Mouse (Mus musculus): ENCODE results near the gene Hmgb1.
A peak's percentile ranks its signal among the peaks of the same experiment; 100 is the strongest.

The Hmgb1 gene

DNA sequence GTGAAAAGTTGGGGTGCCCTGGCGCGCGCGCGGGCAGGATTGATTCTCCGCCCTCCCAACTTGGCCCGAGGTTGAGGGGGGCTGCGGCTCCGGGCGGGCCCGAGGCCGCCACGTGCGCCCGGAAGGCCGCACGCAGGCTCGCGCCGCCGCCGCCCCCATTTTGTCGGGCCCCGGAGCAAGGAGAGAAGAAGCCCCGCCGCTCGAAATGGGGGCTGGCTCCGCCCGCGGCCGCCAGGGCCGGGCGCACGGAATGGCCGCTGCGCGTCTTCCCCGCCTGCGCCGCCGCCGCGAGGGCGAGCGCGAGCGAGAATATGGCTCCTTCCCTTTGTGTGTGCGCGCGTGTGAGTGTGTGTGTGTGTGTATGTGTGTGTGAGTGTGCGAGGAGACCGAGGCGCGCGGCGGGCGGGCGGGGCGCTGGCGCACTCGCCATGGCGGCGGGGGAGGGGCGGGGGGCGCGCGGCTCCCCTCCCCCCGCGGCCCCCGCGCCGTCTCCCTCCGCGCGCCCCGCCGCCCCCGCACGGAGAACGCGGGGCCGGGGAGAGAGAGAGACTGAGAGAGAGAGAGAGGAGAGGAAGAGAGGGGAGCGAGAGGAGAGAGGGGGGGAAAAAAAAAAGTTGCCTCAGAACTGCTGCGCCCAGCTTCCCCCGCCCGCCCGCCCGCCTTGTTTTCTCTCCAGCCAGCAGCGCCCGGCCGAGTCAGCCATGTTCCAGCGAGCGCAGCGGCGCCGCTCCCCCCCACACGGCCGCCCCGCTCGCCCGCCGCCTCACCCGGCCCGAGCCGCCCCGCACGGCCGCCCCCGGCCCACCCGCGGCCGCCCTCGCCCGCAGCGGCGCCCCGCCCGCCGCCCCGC, 132.5 kb downstream of the Hmgb1 start:
- DNase-seq, result peak; percentile 85

DNA sequence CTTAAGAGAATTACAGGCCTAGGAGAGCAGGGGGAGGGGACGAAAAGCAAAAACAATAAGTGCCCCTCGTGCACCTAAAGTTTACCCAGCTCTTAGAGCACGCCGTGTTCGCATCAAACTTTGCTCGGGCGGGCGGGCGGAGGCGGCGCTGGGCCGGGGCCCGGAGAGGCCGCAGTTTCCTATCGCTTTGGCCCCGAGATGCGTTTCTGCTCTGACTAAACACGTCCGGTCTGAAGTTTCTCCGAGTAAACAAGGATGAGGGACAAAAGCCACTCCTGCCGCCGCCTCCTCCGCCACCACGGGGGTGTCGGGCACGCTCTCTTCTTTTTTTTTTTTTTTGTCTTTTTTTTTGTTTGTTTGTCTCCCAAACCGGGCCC, 133.1 kb downstream of the Hmgb1 start:
- no peak for DNase-seq

DNA sequence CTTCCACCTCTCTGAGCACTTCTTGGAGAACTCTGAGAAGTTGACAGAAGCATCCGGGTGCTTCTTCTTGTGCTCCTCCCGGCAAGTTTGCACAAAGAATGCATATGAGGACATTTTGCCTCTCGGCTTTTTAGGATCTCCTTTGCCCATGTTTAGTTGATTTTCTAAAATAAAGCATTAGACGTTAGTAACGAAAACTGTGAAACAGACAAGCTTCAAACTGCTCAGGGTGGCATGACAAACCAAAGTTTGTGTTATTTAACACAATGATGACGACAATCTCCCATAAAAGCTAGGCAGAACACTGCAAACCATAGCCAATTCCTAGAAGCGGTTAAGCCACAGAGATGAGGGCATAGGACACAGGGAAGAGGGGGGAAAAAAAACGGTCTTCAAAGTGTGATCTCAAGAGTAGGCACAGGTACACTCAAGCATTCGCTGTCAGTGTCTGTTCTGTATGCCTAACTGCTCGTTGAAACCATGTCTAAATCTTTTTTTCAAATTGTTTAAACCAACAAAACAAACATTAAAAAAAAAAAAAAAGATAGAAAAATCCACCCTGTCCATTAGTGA, 133.6 kb downstream of the Hmgb1 start:
- DNase-seq, result no peak

DNA sequence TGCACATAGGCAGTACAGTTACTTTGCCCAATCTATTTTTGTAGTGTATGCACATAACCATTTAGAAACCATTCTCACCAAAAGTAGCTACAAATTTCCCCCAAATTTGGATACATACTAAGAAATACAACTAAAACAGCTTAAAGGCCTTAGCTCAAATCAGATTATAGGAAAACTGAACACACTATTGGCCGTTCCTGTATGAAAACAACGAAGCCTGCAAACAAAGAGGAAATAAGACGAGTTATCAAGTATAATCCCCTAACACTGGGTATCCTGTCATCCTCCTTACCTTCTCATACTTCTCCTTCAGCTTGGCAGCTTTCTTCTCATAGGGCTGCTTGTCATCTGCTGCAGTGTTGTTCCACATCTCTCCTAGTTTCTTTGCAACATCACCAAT, 134.9 kb downstream of the Hmgb1 start:
- no peak for DNase-seq

DNA sequence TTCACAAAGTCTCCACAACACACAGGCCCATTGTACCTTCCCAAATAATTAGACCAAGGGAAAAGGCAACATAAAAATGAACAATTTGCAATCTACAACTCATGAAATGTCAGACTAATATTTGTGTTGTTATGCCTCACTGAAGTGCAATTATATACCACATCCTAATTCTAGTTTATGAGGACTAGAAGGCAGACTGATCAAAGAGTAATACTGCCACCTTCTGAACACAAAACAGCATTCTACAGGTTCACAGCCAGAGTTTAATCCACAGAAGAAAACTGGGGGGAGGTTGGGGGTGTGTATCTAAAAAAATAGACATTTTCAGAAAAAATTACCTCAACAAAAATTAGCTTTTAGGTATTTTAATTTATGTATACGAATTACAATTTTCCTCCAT, 135.3 kb downstream of the Hmgb1 start:
- DNase-seq, result no peak

DNA sequence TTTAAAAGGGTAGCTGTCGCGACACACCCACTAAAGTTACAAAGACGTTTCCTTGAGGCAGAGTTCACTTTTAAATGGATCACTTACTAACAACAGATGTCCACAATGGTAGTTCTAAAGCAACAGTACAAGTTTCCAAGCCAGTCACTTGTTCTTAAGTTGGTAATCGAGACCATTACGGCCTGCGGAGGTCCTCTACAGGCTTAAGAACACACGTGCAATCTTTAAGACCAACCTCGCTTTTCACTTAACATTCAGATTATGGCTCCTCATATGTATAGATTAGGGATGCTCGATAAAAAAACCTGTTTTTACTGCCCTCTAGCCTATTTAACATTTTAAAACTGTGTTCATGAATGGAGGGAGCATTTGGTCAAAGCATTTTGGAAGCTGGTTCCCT, 137.6 kb downstream of the Hmgb1 start:
- no peak for DNase-seq

DNA sequence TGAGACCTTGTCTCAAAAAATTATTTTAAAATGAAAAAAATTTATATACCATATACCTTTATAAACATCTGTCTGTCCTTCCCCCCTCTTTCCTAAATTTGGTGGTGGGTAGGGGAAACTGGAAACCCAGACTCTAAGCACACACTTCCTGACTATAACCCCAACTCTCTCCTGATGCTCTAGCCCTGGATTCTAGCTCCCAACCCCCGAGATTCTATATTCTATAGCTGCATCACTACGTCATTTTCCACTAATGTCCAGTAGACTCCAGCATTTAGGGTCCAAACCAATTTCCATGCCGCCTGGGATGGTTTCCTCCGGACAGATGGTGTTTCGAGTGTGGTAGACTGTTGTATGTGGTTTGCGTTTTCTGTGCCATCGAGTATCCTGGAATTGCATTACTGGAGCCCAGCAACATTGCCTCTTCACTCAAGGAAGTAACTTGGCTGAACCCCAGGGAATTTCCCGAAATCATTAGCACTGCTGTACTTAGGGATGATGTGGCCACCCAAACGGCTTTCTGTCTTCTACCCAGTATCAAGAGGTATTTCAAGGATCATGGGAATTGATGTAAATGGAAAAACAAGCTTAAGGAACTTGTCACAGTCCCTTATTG, 138.7 kb downstream of the Hmgb1 start:
- DNase-seq, result no peak

DNA sequence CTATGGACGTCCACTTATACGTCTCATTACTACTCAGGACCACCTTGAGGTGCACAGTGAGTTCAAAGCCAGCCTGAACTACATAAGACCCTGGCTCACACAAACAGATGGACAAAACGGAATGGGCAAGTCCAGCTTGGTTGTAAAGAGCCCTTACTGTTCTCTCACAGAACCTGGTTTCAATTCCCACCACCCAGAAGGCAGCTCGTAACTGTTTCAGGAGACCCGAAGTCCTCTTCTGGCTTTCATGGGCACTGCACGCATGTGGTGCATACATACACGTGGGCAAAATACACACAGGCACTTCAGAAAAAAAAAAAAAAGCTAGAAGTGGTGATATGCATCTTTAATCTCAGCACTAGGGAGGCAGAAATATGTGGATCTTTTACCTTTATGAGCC, 139.2 kb downstream of the Hmgb1 start:
- DNase-seq, result no peak

DNA sequence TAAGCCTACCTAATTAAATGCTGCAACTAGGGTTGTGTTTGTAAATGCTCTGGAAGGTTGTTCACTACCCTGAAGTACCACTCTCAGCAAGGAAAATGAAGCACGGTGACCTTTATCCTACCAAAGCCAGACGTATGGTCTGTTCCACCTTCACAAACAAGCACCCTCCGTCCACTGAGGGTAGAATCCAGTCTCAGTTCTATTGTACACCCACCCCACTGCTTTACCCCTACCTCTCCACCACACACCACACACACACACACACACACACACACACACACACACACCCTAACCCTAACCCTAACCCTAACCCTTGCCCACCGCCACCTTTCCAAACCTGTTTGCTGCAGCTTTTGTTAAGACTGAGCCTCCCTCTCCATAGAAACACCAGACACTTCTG, 140.2 kb downstream of the Hmgb1 start:
- DNase-seq, result no peak

DNA sequence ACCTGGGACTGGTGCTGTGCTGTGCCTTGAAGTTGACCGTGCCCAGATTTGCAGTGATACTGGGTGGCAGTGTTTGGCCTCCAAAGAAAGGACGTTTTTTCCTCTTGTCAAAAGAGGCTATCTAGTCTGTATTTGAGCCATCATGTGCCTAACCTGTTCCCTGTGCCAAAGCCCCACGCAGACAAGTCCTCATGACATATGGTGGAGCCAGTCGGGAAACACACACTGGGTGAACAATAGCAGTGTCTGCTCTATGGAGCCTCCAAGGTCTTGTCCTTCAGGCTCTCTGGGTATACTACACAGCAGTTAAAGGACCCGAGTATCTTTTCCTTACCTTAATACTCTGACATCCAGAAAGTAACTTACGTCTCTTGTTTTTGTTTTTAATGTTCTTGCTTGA, 141.0 kb downstream of the Hmgb1 start:
- peak; percentile 60 for DNase-seq

DNA sequence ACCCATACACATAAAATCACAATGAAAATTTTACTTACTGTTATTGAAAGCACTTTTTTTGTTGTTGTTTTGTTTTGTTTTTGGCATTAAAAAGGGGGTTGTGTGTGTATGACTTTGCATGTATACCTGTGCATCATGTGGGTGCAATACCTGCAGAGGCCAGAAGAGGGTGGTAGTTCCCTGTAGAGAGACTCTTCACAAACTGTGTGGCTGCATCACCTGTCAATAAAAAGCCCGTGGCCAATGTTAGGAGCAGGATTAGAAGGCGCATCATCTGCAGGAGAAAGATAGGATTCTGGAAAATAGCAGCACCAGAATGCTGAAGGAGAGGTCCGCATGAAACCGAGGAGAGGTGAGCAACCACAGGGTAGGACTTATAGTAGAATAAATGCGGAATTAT, 144.5 kb downstream of the Hmgb1 start:
- no peak for DNase-seq

DNA sequence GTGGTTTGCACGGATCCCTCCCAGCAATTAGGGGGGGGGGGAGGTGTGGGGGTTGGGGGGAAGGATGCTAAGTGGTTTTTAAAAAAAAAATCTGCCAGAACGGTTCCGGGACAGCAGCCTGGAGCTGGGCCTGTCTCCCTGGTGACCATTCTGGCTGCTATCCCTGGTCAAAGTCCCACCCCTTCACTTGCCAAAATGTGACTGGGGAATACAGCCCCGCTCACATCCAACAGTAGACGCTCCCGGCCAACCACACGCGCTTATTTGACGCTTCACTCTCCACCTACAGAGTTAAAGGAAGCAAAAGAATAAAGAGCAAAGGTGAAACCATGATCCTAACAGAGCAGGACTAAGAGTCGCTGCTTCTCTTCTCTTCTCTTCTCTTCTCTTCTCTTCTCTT, 146.6 kb downstream of the Hmgb1 start:
- DNase-seq, result no peak

DNA sequence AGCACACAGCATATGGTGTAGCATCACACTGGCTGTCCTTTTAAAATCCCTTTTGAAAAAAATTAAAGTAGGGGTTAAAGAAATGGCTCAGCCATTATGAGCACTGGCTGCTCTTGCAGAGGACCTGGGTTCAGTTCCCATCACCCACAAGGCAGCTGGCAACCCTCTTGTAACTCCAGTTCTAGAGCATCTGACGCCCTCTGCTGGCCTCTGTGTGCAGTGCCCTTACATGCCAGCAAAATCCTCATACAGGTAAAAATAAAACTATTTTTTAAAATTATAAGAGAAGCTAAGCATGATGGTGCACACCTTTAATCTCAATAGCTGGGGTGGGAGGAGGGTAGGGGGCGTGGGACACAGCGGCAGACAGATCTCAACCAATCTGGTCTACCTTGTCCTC, 147.4 kb downstream of the Hmgb1 start:
- no peak for DNase-seq

DNA sequence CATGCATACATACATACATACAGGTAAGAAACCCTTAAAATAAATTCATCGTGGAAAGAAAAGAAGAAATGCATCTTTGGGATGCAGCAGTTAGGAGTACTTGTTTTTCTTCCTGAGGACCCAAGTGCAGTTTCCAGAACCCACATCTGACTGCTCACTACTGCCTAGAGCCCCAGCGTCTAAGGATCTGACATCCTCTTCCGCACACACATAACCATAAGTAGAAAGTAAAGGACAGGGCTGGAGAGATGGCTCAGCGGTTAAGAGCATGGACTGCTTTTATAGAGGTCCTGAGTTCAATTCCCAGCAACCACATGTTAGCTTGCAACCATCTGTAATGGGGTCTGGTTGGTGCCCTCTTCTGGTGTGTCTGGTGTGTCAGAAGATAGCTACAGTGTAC, 151.9 kb downstream of the Hmgb1 start:
- DNase-seq, result no peak

DNA sequence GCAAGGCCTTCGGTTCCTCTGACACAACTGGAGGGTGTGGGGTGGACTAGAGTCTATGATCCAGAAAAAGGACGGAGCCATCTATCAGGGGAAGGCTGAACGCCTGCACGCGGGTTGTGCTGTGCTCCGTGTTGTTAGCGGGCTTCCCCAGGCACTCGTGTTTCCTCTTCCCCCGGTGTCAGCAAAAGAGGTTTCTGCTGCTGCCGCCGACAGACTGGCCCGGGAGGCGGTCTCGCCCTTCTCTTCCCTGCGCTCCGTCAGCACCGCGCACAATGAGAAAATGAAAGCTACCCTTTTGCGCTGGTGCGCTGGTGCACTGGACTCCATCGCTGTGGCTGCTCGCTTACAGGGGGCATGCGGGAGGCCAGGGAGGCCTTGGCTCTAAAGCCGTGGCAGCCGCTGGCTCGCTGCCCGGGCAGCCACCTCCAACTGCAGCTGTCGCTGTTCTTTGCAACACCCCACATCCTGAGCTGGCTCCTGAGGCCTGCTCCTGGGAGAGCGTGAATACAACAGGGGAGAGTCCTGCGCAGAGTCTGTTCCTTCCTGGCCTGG, 153.0 kb downstream of the Hmgb1 start:
- DNase-seq, result peak; percentile 55

DNA sequence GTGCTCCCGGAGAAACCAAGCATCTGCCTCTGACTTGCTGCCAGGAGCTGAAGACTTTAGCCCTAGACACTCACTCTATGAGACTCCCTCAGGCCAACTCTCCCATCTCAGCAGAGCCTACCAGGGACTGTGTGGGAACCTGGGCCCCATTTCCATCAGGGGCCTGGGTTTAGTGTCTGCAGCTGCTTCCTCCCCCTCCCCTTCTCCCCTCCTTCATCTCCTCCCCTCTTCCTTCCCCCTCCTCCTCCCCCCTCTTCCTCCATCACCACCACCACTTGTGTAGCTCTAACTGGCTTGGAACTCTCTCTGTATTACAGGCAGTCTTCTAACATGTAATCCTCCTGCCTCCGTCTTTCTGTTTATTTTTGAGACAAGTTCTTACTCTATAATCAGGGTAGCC, 154.2 kb downstream of the Hmgb1 start:
- DNase-seq, result no peak

DNA sequence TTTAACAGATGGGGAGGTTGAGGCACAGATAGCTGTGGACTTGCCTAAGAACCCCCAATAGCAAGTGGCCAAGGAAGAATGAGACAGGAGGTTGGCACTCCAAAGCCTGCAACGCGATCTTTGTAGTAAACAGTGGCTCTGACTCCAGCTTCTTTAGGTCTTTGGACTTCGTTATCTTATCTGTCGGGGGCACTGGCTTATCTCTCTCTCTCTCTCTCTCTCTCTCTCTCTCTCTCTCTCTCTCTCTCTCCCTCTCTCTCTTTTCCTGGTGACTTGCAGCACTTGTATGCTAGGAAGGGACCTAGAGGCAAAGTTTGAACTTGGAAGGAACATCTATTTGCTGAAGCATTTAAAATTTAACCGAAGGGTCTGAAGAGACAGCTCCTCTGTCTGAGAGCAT, 155.9 kb downstream of the Hmgb1 start:
- no peak for DNase-seq

DNA sequence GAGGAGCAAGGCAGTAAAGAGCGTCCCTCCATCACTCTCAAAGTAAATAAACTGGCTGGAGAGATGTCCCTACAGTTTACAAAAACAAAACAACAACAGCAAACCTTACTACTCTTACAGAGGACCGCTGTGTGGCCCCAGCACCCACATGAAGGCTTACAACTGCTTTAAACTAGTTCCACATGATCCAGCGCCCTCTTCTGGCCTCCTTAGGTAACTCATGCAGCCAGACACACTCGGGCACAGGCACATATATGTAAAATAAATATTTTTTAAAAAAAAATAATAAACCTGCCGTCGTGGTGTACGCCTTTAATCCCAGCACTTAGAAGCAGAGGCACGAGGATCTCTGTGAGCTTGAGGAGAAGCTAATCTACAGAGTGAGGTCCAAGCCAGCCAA, 156.9 kb downstream of the Hmgb1 start:
- DNase-seq, result no peak

DNA sequence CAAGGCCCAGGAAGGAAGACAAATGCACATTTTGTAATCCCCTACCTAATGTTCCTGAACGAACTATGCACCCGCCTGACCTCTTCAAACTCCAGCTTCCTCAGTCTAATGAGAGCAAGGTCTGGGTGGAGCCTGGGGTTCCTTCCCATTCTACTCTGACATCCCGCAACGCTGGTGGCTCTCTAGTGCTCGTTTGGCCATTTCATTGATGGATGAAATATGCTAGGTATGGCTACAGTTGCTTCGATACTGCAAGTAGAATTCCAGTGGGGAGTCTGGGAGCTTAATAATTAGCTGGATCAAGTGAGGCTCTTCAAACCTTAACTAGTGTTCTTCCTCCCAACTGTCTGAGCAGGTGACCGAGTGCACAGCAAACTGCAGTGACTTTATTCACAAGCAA, 163.2 kb downstream of the Hmgb1 start:
- DNase-seq, result no peak

DNA sequence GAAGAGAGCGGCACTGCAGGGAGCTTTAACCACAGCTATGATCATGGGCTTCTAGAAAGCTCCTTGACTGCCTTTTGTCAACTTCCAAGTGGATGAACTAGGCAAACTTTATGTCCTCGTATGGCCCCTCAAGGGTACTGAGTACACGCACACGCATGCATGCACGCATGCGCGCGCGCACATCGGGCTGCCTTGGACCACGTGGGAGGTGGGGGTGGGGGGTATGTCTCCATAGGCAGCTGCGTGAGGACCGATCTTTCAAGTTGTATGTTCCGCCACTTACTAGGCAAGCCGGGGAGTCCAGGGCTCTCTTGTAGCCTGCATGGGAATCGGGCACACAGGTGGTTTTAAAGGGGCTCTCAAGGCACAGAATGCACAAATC, 163.6 kb downstream of the Hmgb1 start:
- DNase-seq, result no peak

DNA sequence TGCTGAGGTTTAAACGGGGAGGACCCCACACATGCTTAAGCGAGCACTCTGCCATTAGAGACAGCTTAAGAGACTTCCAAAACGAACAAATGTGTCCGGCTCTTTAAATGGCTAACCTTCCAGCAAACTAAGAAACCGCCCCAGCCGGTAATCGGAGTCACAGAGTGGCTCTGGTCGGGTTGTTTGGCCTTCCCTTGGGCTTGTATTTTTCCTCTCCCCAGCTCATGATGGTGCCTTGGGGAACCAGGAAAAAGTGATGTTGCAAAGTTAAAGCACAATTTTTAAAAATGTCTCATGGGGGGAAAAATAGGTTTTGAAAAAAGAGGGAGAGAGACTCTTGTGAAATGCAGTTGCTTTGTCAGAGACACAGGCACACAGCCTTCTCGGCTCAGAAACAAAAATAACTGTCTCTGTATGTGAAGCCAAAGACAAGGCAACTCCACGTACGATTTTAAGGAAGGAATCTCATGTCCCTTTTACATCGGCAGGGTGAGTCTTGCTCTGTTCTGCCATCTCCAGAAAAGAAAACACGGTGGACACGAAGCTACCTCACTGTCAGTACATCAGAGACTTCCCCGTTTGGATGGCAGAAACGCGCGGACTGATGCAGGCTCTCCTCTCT, 164.1 kb downstream of the Hmgb1 start:
- DNase-seq, result no peak

DNA sequence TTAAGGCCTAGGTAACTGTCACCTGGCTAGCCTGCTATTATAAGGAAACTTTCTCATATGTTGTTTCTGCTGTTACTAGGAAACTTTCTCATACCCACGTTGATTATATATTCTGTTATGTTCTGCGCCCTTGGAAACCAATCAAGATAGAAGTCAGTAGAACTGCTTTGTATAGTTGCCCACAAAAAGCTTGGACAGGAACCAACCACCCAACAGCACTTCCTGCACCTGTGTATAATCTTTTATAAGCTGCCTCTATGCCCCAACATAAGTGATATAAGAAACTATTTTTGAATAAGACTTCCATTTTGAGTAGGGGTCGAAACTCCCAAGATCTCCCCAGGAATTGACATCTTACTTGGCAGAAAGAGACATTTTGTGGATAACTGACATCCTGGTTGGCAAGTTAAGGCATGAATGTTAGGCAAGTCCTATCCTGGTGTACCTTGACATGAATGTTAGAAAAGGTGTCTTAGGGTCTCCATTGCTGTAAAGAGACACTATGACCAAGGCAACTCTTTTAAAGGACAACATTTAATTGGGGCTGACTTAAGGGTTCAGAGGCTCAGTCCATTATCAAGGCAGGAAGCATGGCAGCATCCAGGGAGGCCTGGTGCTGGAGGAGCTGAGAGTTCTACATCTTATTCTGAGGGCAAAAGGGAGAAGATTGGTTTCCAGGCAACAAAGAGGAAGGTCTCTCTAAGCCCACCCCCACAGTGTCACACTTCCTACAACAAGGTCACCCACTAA, 166.4 kb downstream of the Hmgb1 start:
- no peak for DNase-seq

DNA sequence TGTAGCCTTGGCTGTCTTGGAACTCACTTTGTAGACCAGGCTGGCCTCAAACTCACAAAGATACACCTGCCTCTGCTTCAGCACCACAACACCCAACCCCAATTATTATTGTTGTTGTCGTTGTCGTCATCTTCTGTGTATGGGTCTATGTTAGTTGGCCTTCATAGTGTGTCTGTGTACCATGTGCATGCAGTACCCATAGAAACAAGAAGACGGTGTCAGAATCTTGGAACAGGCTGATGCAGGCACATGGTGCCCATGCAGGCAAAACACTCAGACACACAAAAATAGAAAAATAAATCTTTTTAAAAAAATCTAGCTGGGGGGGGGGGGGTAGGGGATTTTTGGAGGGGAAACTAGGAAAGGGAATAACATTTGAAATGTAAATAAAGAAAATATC, 167.1 kb downstream of the Hmgb1 start:
- DNase-seq, result no peak

All from cerebellum, adult 9-11 months (tissue).